Mouse (Mus musculus) hindbrain, embryonic 13.5 days (tissue): ENCODE results near the gene Agtr1a. TPM values are rescaled to one million over a fixed set of nuclear protein-coding genes. Genes with fewer than 3 reads are reported as not detected.

Source experiments
- polyA plus RNA-seq: library from polyadenylated mRNA; unstranded; fragments of >200 nt; fragmentation: Nextera tagmentation; extraction: Ambion mirVana; gene quantifications from 2 replicates; pipeline ENCODE4 v1.2.1, GENCODE M21; 2015

Agtr1a gene
- polyA plus RNA-seq, 1 experiment from 2014 or later = 0.40 TPM

Other genes starting within 250 kb of the Agtr1a start
- 2.6 and 3.0 TPM in 2 replicates for gene Mboat1, start 200.0 kb upstream of the Agtr1a start, polyA plus RNA-seq
- 275 and 283 TPM in 2 replicates for gene Uqcrfs1, start 208.9 kb downstream of the Agtr1a start, polyA plus RNA-seq